ENCODE assay signal across 8 mouse cellular contexts in genomic region chr15:27405721-27406161, GRCm38 (mm10).
DNase-seq lines count a peak whose midpoint lies in the region; ATAC-seq and TF ChIP-seq lines count a peak whose summit lies in the region.

No protein-coding gene starts in this region.

- DNase-seq in layer of hippocampus, adult 9-11 months, result peak; percentile 20
- no peak for DNase-seq in layer of hippocampus, adult 11-12 months (ENCODE audit: low spot score)
- peak; percentile 86 for DNase-seq in brain, adult 2 months (ENCODE audit: low read depth, low spot score)
- DNase-seq in heart, adult 9 months (ENCODE audit: low spot score in 2 of 2), result peak; percentile 3 to 10
- DNase-seq in right cerebral cortex, adult 2 months (ENCODE audit: low spot score in 2 of 2), result peak; percentile 69 to 71
- DNase-seq in midbrain, embryonic 11.5 days (ENCODE audit: low spot score, missing footprints), result no peak
- no peak for DNase-seq in layer of hippocampus, postnatal 36 days

- H3K36me3 ChIP-seq in intestine, postnatal 0 days (ENCODE audit: control insufficient read depth, insufficient read depth), result no peaks in the 10 kb centered on the region
- no peaks in the 10 kb centered on the region for H3K36me3 ChIP-seq in midbrain, embryonic 11.5 days (ENCODE audit: control insufficient read depth, insufficient read depth, low read length)

- H3K9me3 ChIP-seq in intestine, postnatal 0 days (ENCODE audit: control insufficient read depth), result no peaks in the 10 kb centered on the region
- H3K9me3 ChIP-seq in midbrain, embryonic 11.5 days (ENCODE audit: control insufficient read depth, low read length), result no peaks in the 10 kb centered on the region

- no peaks in the 10 kb centered on the region for H3K27me3 ChIP-seq in intestine, postnatal 0 days (replicated peaks; ENCODE audit: control insufficient read depth, insufficient read depth, low read length)
- H3K27me3 ChIP-seq in midbrain, embryonic 11.5 days (ENCODE audit: control insufficient read depth, insufficient read depth, low read length), result no peaks in the 10 kb centered on the region

- no peak overlapping the region for H3K9ac ChIP-seq in intestine, postnatal 0 days (ENCODE audit: low read depth, low read length)
- no peak overlapping the region for H3K9ac ChIP-seq in midbrain, embryonic 11.5 days (ENCODE audit: low read length)

- no peak for ATAC-seq in intestine, postnatal 0 days
- ATAC-seq in midbrain, embryonic 11.5 days (ENCODE audit: low FRiP score), result no peak

- TF ChIP-seq CTCF in intestine, postnatal 0 days (IDR thresholded peaks at IDR 0.05; ENCODE audit: low read depth), result no peak

- no peak overlapping the region for H3K4me2 ChIP-seq in intestine, postnatal 0 days (replicated peaks; ENCODE audit: low read depth)
- H3K4me2 ChIP-seq in midbrain, embryonic 11.5 days, result no peak overlapping the region

- H3K4me3 ChIP-seq in intestine, postnatal 0 days (ENCODE audit: low read depth, low read length), result no peak overlapping the region
- H3K4me3 ChIP-seq in midbrain, embryonic 11.5 days (ENCODE audit: low read depth, low read length), result no peak overlapping the region

- WGBS in intestine, postnatal 0 days, result 81% methylated on average over 20 of the region's 20 CpGs
- 89% methylated on average over 20 of the region's 20 CpGs for WGBS in midbrain, embryonic 11.5 days

- no peaks in the 10 kb centered on the region for H3K4me1 ChIP-seq in intestine, postnatal 0 days (replicated peaks; ENCODE audit: control insufficient read depth, insufficient read depth, low read length)
- no peaks in the 10 kb centered on the region for H3K4me1 ChIP-seq in midbrain, embryonic 11.5 days (ENCODE audit: control insufficient read depth, insufficient read depth, low read length)

- no peak overlapping the region for H3K27ac ChIP-seq in intestine, postnatal 0 days (ENCODE audit: low read depth, low read length)
- H3K27ac ChIP-seq in midbrain, embryonic 11.5 days (ENCODE audit: low read depth, low read length), result no peak overlapping the region

Comparison
In these comparisons a context has a peak if more than half of its experiments do, and no peak if none do; other contexts are left out.
1. DNase-seq: peak in layer of hippocampus, adult 9-11 months (single experiment), brain, adult 2 months (single experiment), heart, adult 9 months (2 of 2) and right cerebral cortex, adult 2 months (2 of 2); none in layer of hippocampus, adult 11-12 months (single experiment), midbrain, embryonic 11.5 days (single experiment) and layer of hippocampus, postnatal 36 days (0 of 2).